Mouse (Mus musculus): Measurements from ENCODE around the gene Gm960. TPM values are rescaled to one million over a fixed set of nuclear protein-coding genes. Genes with fewer than 3 reads are reported as not detected.

Gene Gm960
- polyA plus RNA-seq, 1 experiment = 0.96 TPM

DNA sequence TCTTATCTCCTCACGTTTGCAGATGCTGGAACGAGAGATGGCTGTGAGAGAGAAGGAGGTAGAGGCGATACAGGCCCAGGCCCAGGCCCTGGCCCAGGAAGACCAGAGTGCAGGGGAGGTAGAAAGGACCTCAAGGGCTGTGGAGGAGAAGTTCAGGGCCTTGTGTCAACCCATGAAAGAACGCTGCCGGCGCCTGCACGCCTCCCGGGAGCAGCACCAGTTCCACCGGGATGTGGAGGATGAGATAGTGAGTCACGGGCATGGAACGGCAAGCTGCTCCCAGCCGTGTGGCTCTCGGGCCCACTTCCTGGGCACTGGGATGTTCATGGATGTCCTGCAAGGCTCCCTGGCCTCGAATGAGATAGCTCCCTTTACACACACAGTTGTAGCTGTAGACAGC lies 45.6 kb upstream of the Gm960 start:
- no peak for TF ChIP-seq MYOD1 (IDR thresholded peaks at IDR 0.05; ENCODE audit: control insufficient read depth, insufficient read length, low read depth)
- TF ChIP-seq FOSL1 (IDR thresholded peaks at IDR 0.05; ENCODE audit: insufficient read depth, low read length, poor library complexity, severe bottlenecking) = no peak
- no peak for TF ChIP-seq CEBPB (IDR thresholded peaks at IDR 0.05; ENCODE audit: low read depth)
- no peak for TF ChIP-seq USF1 (IDR thresholded peaks at IDR 0.05; ENCODE audit: low read depth)
- no peak for TF ChIP-seq CTCF (IDR thresholded peaks at IDR 0.05; ENCODE audit: control insufficient read depth, insufficient read depth, insufficient read length)
- no peak for TF ChIP-seq MAX (IDR thresholded peaks at IDR 0.05)
- TF ChIP-seq MYOG (IDR thresholded peaks at IDR 0.05; ENCODE audit: control insufficient read depth, extremely low read depth, insufficient read length) = no peak
- H3ac ChIP-seq (ENCODE audit: control insufficient read depth, insufficient read length, low read depth) = no peak overlapping the region
- no peaks in the 10 kb centered on the region for H3K79me3 ChIP-seq (ENCODE audit: low read depth)
- H3K79me2 ChIP-seq (ENCODE audit: control insufficient read depth, insufficient read depth) = no peaks in the 10 kb centered on the region
- H3K27me3 ChIP-seq (ENCODE audit: control insufficient read depth, insufficient read depth, insufficient read length) = no peaks in the 10 kb centered on the region
- no peak overlapping the region for H3K4me3 ChIP-seq (ENCODE audit: insufficient read depth, poor library complexity, severe bottlenecking)
- no peaks in the 10 kb centered on the region for H3K36me3 ChIP-seq (ENCODE audit: control insufficient read depth, insufficient read depth)

DNA sequence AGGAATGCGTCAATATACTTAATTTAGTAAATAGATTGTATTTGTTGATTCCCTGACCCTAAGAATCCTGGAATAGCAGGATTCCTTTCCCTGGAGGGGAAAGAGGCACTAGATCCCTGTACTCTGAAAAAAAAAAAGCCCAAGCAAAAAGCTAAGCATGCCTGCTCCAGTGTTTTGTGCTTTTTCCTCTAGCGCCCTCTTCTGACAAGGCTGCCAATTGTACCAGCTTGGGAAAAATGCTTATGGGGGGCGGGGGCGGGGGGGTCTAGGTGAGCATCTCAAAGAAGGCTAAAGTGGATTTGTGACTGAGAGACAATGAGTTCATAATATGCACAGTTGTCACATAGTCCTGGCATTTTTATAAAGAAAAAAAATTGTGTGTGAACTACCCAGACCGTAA lies 45.1 kb upstream of the Gm960 start:
- Histone ChIP-seq H3ac (ENCODE audit: control insufficient read depth, insufficient read length, low read depth) (no peak overlapping the region), H3K27me3 (ENCODE audit: control insufficient read depth, insufficient read depth, insufficient read length) (no peaks in the 10 kb centered on the region), H3K4me3 (ENCODE audit: insufficient read depth, poor library complexity, severe bottlenecking) (no peak overlapping the region), H3K36me3 (ENCODE audit: control insufficient read depth, insufficient read depth) (no peaks in the 10 kb centered on the region), H3K79me3 (ENCODE audit: low read depth) (no peaks in the 10 kb centered on the region), H3K79me2 (ENCODE audit: control insufficient read depth, insufficient read depth) (no peaks in the 10 kb centered on the region)
- TF ChIP-seq FOSL1 (IDR thresholded peaks at IDR 0.05; ENCODE audit: insufficient read depth, low read length, poor library complexity, severe bottlenecking) = no peak
- peak; percentile 34 for TF ChIP-seq CTCF (IDR thresholded peaks at IDR 0.05; ENCODE audit: control insufficient read depth, insufficient read depth, insufficient read length)

DNA sequence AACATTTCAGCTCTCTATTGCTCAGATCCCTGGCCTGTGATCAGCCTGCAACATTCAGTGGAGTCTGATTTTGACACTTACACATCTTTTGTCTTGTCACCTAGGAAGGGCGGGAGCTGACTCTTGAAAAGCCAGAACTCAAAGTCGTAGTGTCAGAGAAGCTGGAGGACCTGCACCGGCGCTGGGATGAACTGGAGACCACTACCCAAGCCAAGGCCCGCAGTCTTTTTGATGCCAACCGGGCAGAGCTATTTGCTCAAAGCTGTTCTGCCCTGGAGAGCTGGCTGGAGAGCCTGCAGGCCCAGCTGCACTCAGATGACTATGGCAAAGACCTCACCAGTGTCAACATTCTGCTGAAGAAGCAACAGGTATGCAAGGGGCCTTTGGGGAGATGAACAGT lies 43.8 kb upstream of the Gm960 start:
- H3ac ChIP-seq (ENCODE audit: control insufficient read depth, insufficient read length, low read depth) = no peak overlapping the region
- TF ChIP-seq CEBPB (IDR thresholded peaks at IDR 0.05; ENCODE audit: low read depth) (no peak), MYOG (IDR thresholded peaks at IDR 0.05; ENCODE audit: control insufficient read depth, extremely low read depth, insufficient read length) (no peak), MAX (IDR thresholded peaks at IDR 0.05) (no peak)
- H3K79me2 ChIP-seq (ENCODE audit: control insufficient read depth, insufficient read depth) = no peaks in the 10 kb centered on the region
- H3K36me3 ChIP-seq (ENCODE audit: control insufficient read depth, insufficient read depth) = no peaks in the 10 kb centered on the region
- H3K27me3 ChIP-seq (ENCODE audit: control insufficient read depth, insufficient read depth, insufficient read length) = no peaks in the 10 kb centered on the region
- H3K79me3 ChIP-seq (ENCODE audit: low read depth) = no peaks in the 10 kb centered on the region
- H3K4me3 ChIP-seq (ENCODE audit: insufficient read depth, poor library complexity, severe bottlenecking) = no peak overlapping the region

DNA sequence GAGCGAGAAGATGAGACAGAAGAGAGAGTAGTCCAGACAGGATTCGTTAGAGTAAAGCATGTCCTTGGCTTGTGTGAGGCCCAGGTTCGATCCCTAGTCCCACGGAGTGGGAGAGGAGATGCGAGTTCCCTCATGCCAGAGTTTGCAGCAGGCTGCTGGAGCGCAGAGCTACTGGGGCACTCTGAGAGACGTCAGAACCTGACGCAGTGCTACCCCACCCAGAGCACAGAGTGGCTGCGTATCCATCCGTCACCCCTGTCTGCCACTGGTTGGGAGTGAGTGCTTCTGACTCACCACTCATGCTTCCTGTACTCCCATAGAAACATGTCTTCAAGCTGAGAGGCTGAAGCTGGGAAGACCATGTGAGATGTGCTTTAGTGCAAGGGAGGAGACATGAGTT lies 43.0 kb upstream of the Gm960 start:
- no peak overlapping the region for H3ac ChIP-seq (ENCODE audit: control insufficient read depth, insufficient read length, low read depth)
- H3K4me3 ChIP-seq (ENCODE audit: insufficient read depth, poor library complexity, severe bottlenecking) = no peak overlapping the region
- H3K36me3 ChIP-seq (ENCODE audit: control insufficient read depth, insufficient read depth) = no peaks in the 10 kb centered on the region
- no peaks in the 10 kb centered on the region for H3K27me3 ChIP-seq (ENCODE audit: control insufficient read depth, insufficient read depth, insufficient read length)
- H3K79me2 ChIP-seq (ENCODE audit: control insufficient read depth, insufficient read depth) = no peaks in the 10 kb centered on the region
- no peaks in the 10 kb centered on the region for H3K79me3 ChIP-seq (ENCODE audit: low read depth)
- TF ChIP-seq MYOD1 (IDR thresholded peaks at IDR 0.05; ENCODE audit: control insufficient read depth, insufficient read length, low read depth) (no peak), CEBPB (IDR thresholded peaks at IDR 0.05; ENCODE audit: low read depth) (no peak), MAX (IDR thresholded peaks at IDR 0.05) (no peak), MYOG (IDR thresholded peaks at IDR 0.05; ENCODE audit: control insufficient read depth, extremely low read depth, insufficient read length) (no peak), CTCF (IDR thresholded peaks at IDR 0.05; ENCODE audit: control insufficient read depth, insufficient read depth, insufficient read length) (no peak), FOSL1 (IDR thresholded peaks at IDR 0.05; ENCODE audit: insufficient read depth, low read length, poor library complexity, severe bottlenecking) (no peak), USF1 (IDR thresholded peaks at IDR 0.05; ENCODE audit: low read depth) (no peak)

DNA sequence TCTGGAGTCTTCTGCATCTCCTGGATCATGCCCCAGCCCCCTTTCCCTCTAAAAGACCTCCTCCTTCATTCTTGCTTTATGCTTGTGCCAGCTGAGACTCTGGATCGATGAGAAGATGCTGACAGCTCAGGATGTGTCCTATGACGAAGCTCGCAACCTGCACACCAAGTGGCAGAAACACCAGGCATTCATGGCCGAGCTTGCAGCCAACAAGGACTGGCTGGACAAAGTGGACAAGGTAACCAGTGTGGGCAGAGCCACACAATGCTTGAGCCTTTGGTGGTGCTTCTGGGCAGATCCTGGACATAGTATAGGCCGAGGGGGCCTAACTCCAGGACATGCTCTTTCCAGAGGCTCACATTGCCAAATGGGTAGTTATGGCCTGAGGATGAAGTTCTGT lies 41.3 kb upstream of the Gm960 start:
- Histone ChIP-seq H3K4me3 (ENCODE audit: insufficient read depth, poor library complexity, severe bottlenecking) (no peak overlapping the region), H3ac (ENCODE audit: control insufficient read depth, insufficient read length, low read depth) (no peak overlapping the region), H3K79me3 (ENCODE audit: low read depth) (no peaks in the 10 kb centered on the region), H3K27me3 (ENCODE audit: control insufficient read depth, insufficient read depth, insufficient read length) (no peaks in the 10 kb centered on the region), H3K79me2 (ENCODE audit: control insufficient read depth, insufficient read depth) (no peaks in the 10 kb centered on the region), H3K36me3 (ENCODE audit: control insufficient read depth, insufficient read depth) (no peaks in the 10 kb centered on the region)
- TF ChIP-seq MYOD1 (IDR thresholded peaks at IDR 0.05; ENCODE audit: control insufficient read depth, insufficient read length, low read depth) (no peak), CEBPB (IDR thresholded peaks at IDR 0.05; ENCODE audit: low read depth) (no peak), USF1 (IDR thresholded peaks at IDR 0.05; ENCODE audit: low read depth) (no peak), CTCF (IDR thresholded peaks at IDR 0.05; ENCODE audit: control insufficient read depth, insufficient read depth, insufficient read length) (no peak), MYOG (IDR thresholded peaks at IDR 0.05; ENCODE audit: control insufficient read depth, extremely low read depth, insufficient read length) (no peak), MAX (IDR thresholded peaks at IDR 0.05) (no peak), FOSL1 (IDR thresholded peaks at IDR 0.05; ENCODE audit: insufficient read depth, low read length, poor library complexity, severe bottlenecking) (no peak)

DNA sequence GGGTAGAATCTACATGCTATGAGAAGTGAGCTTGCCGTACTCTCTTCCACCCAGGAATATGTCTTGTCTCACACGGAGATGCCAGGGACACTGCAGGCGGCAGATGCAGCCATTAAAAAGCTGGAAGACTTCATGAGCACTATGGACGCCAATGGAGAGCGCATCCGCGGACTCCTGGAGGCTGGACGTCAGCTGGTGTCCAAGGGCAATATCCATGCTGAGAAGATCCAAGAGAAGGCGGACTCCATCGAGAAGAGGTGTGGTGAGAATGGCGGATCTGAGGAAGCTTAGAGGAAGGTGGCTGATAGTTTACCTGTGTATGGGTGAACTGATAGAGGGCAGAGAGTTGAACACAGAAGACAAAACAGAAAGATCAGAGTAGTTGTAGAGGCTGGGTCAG lies 40.6 kb upstream of the Gm960 start:
- H3K4me3 ChIP-seq (ENCODE audit: insufficient read depth, poor library complexity, severe bottlenecking) = no peak overlapping the region

More for the DNA sequence above, 40.6 kb upstream of the Gm960 start:
- no peaks in the 10 kb centered on the region for H3K79me3 ChIP-seq (ENCODE audit: low read depth)
- no peaks in the 10 kb centered on the region for H3K36me3 ChIP-seq (ENCODE audit: control insufficient read depth, insufficient read depth)
- no peaks in the 10 kb centered on the region for H3K79me2 ChIP-seq (ENCODE audit: control insufficient read depth, insufficient read depth)
- H3K27me3 ChIP-seq (ENCODE audit: control insufficient read depth, insufficient read depth, insufficient read length) = no peaks in the 10 kb centered on the region
- TF ChIP-seq CTCF (IDR thresholded peaks at IDR 0.05; ENCODE audit: control insufficient read depth, insufficient read depth, insufficient read length) (no peak), USF1 (IDR thresholded peaks at IDR 0.05; ENCODE audit: low read depth) (no peak), FOSL1 (IDR thresholded peaks at IDR 0.05; ENCODE audit: insufficient read depth, low read length, poor library complexity, severe bottlenecking) (no peak), MYOD1 (IDR thresholded peaks at IDR 0.05; ENCODE audit: control insufficient read depth, insufficient read length, low read depth) (no peak), CEBPB (IDR thresholded peaks at IDR 0.05; ENCODE audit: low read depth) (no peak), MYOG (IDR thresholded peaks at IDR 0.05; ENCODE audit: control insufficient read depth, extremely low read depth, insufficient read length) (no peak), MAX (IDR thresholded peaks at IDR 0.05) (no peak)
- H3ac ChIP-seq (ENCODE audit: control insufficient read depth, insufficient read length, low read depth) = no peak overlapping the region
